Comparison of ENCODE assay signal across 28 mouse cellular contexts in the genomic region with DNA sequence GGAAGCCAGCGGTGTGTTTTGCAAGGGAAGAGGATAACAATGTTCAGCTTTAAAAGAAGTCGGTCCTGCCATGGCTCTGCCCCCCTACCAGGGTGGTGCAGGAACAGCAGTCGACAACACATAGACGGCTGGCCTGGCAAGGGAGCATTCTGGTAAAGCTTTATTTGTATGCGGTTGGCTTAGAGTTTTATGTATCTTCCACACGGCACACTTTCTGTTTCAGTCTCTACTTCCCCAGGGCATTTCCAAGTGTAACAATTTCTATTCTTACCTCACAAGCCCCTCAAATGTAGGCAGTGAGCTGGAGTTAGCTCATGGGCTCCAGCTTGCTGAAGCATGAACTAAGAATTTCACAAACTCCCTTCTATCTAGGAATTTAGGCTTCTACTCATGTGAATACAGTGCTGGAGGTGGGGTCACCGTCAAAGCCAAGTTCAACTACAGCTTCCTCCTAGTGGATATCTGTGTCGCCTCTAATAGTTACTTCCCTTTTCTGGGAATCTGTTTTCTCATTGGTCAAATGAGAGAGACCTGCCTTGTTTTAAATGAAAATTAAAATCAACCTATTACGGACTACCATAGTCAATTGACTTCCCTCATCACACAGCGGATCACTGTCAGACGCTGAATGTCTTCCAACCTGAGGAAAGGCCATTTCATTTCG.
DNase-seq lines count a peak whose midpoint lies in the region; ATAC-seq and TF ChIP-seq lines count a peak whose summit lies in the region.
"Had no signal": no experiment of that assay in that cellular context is flagged by ENCODE, and none has a peak within 500 bp of the region (broad histone marks: within the 10 kb centered on the region; RNA-seq: fewer than 3 reads in every experiment).

No protein-coding gene starts in this region.

- no peak for DNase-seq in liver, postnatal 0 days
- no peak for DNase-seq in forebrain, embryonic 14.5 days (ENCODE audit: low spot score)
- DNase-seq in forebrain, postnatal 0 days, result no peak
- DNase-seq in cerebellum, adult 2 months, result no peak
- DNase-seq: adrenal gland, postnatal 10 days; adrenal gland, postnatal 36 days; cerebellum, adult 18-20 months; cerebellum, adult 9-11 months; cerebellum, postnatal 25 days; embryo, embryonic 11 days; gastrocnemius, adult 2 months; gastrocnemius, postnatal 14 days; heart, adult 18-20 months had no signal

- peak overlapping the region; percentile 10; the same call in 1 of the 2 replicates for H3K4me2 ChIP-seq in liver, postnatal 0 days (ENCODE audit: low read depth, low read length)
- H3K4me2 ChIP-seq in liver, embryonic 12.5 days, result no peak overlapping the region
- no peak overlapping the region for H3K4me2 ChIP-seq in forebrain, embryonic 14.5 days (ENCODE audit: low read length)
- H3K4me2 ChIP-seq in forebrain, postnatal 0 days (ENCODE audit: low read depth), result no peak overlapping the region
- H3K4me2 ChIP-seq: embryonic facial prominence, embryonic 13.5 days; forebrain, embryonic 12.5 days; heart, embryonic 13.5 days; hindbrain, embryonic 13.5 days had no signal

- ATAC-seq in liver, postnatal 0 days, result no peak
- no peak for ATAC-seq in liver, embryonic 12.5 days
- peak; percentile 78 for ATAC-seq in granulocyte monocyte progenitor cell, adult 5-6 weeks (replicated peaks; ENCODE audit: poor library complexity, severe bottlenecking)
- peak; percentile 90 for ATAC-seq in megakaryocyte, adult 5-6 weeks (ENCODE audit: poor library complexity, severe bottlenecking)
- ATAC-seq in forebrain, embryonic 14.5 days, result no peak
- ATAC-seq in forebrain, postnatal 0 days, result no peak
- ATAC-seq: activated CD4-positive, CD25-positive, alpha-beta regulatory T cell, adult 4 months; CD4-positive, CD25-positive, alpha-beta regulatory T cell, adult 4 months; hindbrain, embryonic 16.5 days; intestine, postnatal 0 days had no signal

- no peak for TF ChIP-seq CTCF in liver, postnatal 0 days (IDR thresholded peaks at IDR 0.05; ENCODE audit: low read depth)
- TF ChIP-seq CTCF in forebrain, postnatal 0 days (IDR thresholded peaks at IDR 0.05; ENCODE audit: low read depth), result no peak
- no peak for TF ChIP-seq CTCF in cerebellum, adult 2 months (IDR thresholded peaks at IDR 0.05; ENCODE audit: borderline replicate concordance, insufficient read depth, low read depth, low read length)

- no peaks in the 10 kb centered on the region for H3K27me3 ChIP-seq in liver, postnatal 0 days (ENCODE audit: insufficient read depth, low read length)
- no peaks in the 10 kb centered on the region for H3K27me3 ChIP-seq in liver, embryonic 12.5 days (replicated peaks)
- H3K27me3 ChIP-seq in forebrain, embryonic 14.5 days (replicated peaks; ENCODE audit: control insufficient read depth, insufficient read depth, low read length), result no peaks in the 10 kb centered on the region
- H3K27me3 ChIP-seq in forebrain, postnatal 0 days (ENCODE audit: insufficient read depth, low read length), result no peaks in the 10 kb centered on the region
- H3K27me3 ChIP-seq in cerebellum, adult 2 months (ENCODE audit: control insufficient read depth, insufficient read depth, low read length), result no peaks in the 10 kb centered on the region
- H3K27me3 ChIP-seq: embryonic facial prominence, embryonic 13.5 days; forebrain, embryonic 12.5 days; heart, embryonic 13.5 days; hindbrain, embryonic 13.5 days had no signal

- no peak for TF ChIP-seq EP300 in liver, postnatal 0 days (IDR thresholded peaks at IDR 0.05; ENCODE audit: low read depth)

- H3K9ac ChIP-seq in liver, postnatal 0 days (replicated peaks), result no peak overlapping the region
- H3K9ac ChIP-seq in liver, embryonic 12.5 days, result no peak overlapping the region
- H3K9ac ChIP-seq in forebrain, embryonic 14.5 days (ENCODE audit: low read length), result no peak overlapping the region
- no peak overlapping the region for H3K9ac ChIP-seq in forebrain, postnatal 0 days
- H3K9ac ChIP-seq: embryonic facial prominence, embryonic 13.5 days; forebrain, embryonic 12.5 days; heart, embryonic 13.5 days; hindbrain, embryonic 13.5 days had no signal

- WGBS in liver, postnatal 0 days (ENCODE audit: insufficient replicate concordance), result 72% methylated on average over 12 of the region's 12 CpGs
- WGBS in liver, embryonic 12.5 days (ENCODE audit: insufficient replicate concordance), result 65% methylated on average over 12 of the region's 12 CpGs
- 84% methylated on average over 12 of the region's 12 CpGs for WGBS in forebrain, embryonic 14.5 days
- WGBS in forebrain, postnatal 0 days, result 78% methylated on average over 12 of the region's 12 CpGs
- WGBS in cerebellum, adult 2 months, result 88% methylated on average over 12 of the region's 12 CpGs

- no peaks in the 10 kb centered on the region for H3K4me1 ChIP-seq in liver, postnatal 0 days (ENCODE audit: insufficient read depth)
- H3K4me1 ChIP-seq in liver, embryonic 12.5 days, result no peaks in the 10 kb centered on the region
- H3K4me1 ChIP-seq in forebrain, embryonic 14.5 days (ENCODE audit: control insufficient read depth, insufficient read depth, low read length), result peaks cover 7% of the 10 kb centered on the region; the same call in 1 of the 2 replicates
- no peaks in the 10 kb centered on the region for H3K4me1 ChIP-seq in forebrain, postnatal 0 days (ENCODE audit: insufficient read depth)
- no peaks in the 10 kb centered on the region for H3K4me1 ChIP-seq in cerebellum, adult 2 months (ENCODE audit: control insufficient read depth, insufficient read depth, low read length)
- H3K4me1 ChIP-seq: embryonic facial prominence, embryonic 13.5 days; heart, embryonic 13.5 days; hindbrain, embryonic 10.5 days had no signal

- no peaks in the 10 kb centered on the region for H3K9me3 ChIP-seq in liver, postnatal 0 days (ENCODE audit: low read length)
- H3K9me3 ChIP-seq in liver, embryonic 12.5 days (replicated peaks), result no peaks in the 10 kb centered on the region
- H3K9me3 ChIP-seq in forebrain, embryonic 14.5 days (replicated peaks; ENCODE audit: control insufficient read depth, low read length), result no peaks in the 10 kb centered on the region
- H3K9me3 ChIP-seq in forebrain, postnatal 0 days (ENCODE audit: low read length), result no peaks in the 10 kb centered on the region
- H3K9me3 ChIP-seq: embryonic facial prominence, embryonic 10.5 days; embryonic facial prominence, embryonic 13.5 days; forebrain, embryonic 12.5 days; heart, embryonic 10.5 days; hindbrain, embryonic 10.5 days; hindbrain, embryonic 13.5 days had no signal

- no peaks in the 10 kb centered on the region for H3K36me3 ChIP-seq in liver, postnatal 0 days (replicated peaks; ENCODE audit: insufficient read depth, low read length)
- no peaks in the 10 kb centered on the region for H3K36me3 ChIP-seq in liver, embryonic 12.5 days
- no peaks in the 10 kb centered on the region for H3K36me3 ChIP-seq in forebrain, embryonic 14.5 days (ENCODE audit: control insufficient read depth, insufficient read depth, low read length)
- no peaks in the 10 kb centered on the region for H3K36me3 ChIP-seq in forebrain, postnatal 0 days (ENCODE audit: insufficient read depth)
- H3K36me3 ChIP-seq: embryonic facial prominence, embryonic 10.5 days; embryonic facial prominence, embryonic 13.5 days; forebrain, embryonic 12.5 days; heart, embryonic 10.5 days; heart, embryonic 13.5 days; hindbrain, embryonic 10.5 days; hindbrain, embryonic 13.5 days had no signal

- no peak overlapping the region for H3K27ac ChIP-seq in liver, postnatal 0 days (ENCODE audit: low read depth)
- no peak overlapping the region for H3K27ac ChIP-seq in liver, embryonic 12.5 days
- H3K27ac ChIP-seq in forebrain, embryonic 14.5 days (ENCODE audit: low read depth, low read length), result no peak overlapping the region
- H3K27ac ChIP-seq in forebrain, postnatal 0 days (ENCODE audit: low read depth, low read length), result no peak overlapping the region
- H3K27ac ChIP-seq in cerebellum, adult 2 months (ENCODE audit: insufficient read depth, low read length), result no peak overlapping the region
- H3K27ac ChIP-seq: embryonic facial prominence, embryonic 10.5 days; embryonic facial prominence, embryonic 13.5 days; forebrain, embryonic 12.5 days; gastrocnemius, adult 2 months; heart, embryonic 10.5 days; heart, embryonic 13.5 days; hindbrain, embryonic 10.5 days; hindbrain, embryonic 13.5 days had no signal

- TF ChIP-seq POLR2A in cerebellum, adult 2 months (IDR thresholded peaks at IDR 0.05; ENCODE audit: borderline replicate concordance, insufficient read depth, low read length), result no peak

- H3K4me3 ChIP-seq in liver, postnatal 0 days (ENCODE audit: low read depth, low read length), result no peak overlapping the region
- no peak overlapping the region for H3K4me3 ChIP-seq in liver, embryonic 12.5 days
- H3K4me3 ChIP-seq in forebrain, embryonic 14.5 days (ENCODE audit: low read depth, low read length), result no peak overlapping the region
- no peak overlapping the region for H3K4me3 ChIP-seq in forebrain, postnatal 0 days (ENCODE audit: low read depth, low read length)
- H3K4me3 ChIP-seq in cerebellum, adult 2 months (replicated peaks; ENCODE audit: insufficient read depth, low read depth, low read length), result no peak overlapping the region
- H3K4me3 ChIP-seq: embryonic facial prominence, embryonic 10.5 days; embryonic facial prominence, embryonic 13.5 days; erythroblast, embryonic 14.5 days; forebrain, embryonic 12.5 days; gastrocnemius, adult 2 months; heart, embryonic 10.5 days; heart, embryonic 13.5 days; hindbrain, embryonic 10.5 days; hindbrain, embryonic 13.5 days had no signal

Comparison
In these comparisons a context has a peak if more than half of its experiments do, and no peak if none do; other contexts are left out.
1. ATAC-seq: peak in granulocyte monocyte progenitor cell, adult 5-6 weeks (single experiment) and megakaryocyte, adult 5-6 weeks (single experiment); none in liver, postnatal 0 days (single experiment), liver, embryonic 12.5 days (single experiment), forebrain, embryonic 14.5 days (single experiment) and forebrain, postnatal 0 days (single experiment).